Mouse (Mus musculus): ENCODE data around the gene Itgax. TPM values are rescaled to one million over a fixed set of nuclear protein-coding genes. Genes with fewer than 3 reads are reported as not detected.

Itgax gene
- polyA plus RNA-seq, 1 experiment from 2014 or later: not detected

DNA sequence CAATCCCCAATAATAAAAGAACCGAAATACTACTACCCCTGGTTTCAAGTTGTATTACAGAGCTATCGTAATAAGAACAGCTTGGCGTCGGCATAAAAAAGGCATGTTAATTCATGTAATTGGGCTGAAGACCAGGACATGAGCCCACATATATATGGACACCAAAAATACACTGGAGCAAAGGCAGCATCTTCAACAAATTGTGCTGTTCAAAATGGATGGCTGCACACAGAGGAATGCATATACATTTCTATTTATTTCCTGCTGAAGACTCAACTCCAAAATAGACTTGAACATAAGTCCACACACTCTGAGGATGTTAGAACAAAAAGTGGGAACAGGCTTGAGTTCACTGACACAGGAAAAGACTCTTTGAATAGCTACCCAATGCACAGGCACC lies 34.7 kb downstream of the Itgax start:
- Histone ChIP-seq H3K9me3 (no peaks in the 10 kb centered on the region), H3K36me3 (no peaks in the 10 kb centered on the region), H3K4me2 (no peak overlapping the region), H3K4me1 (replicated peaks) (no peaks in the 10 kb centered on the region), H3K9ac (replicated peaks) (no peak overlapping the region), H3K4me3 (replicated peaks) (no peak overlapping the region), H3K27me3 (no peaks in the 10 kb centered on the region), H3K27ac (no peak overlapping the region)
- ATAC-seq (ENCODE audit: insufficient number of reproducible peaks, insufficient read depth, low FRiP score, low TSS enrichment, low read depth): no peak
- 93% methylated on average over 4 of the region's 4 CpGs for WGBS

DNA sequence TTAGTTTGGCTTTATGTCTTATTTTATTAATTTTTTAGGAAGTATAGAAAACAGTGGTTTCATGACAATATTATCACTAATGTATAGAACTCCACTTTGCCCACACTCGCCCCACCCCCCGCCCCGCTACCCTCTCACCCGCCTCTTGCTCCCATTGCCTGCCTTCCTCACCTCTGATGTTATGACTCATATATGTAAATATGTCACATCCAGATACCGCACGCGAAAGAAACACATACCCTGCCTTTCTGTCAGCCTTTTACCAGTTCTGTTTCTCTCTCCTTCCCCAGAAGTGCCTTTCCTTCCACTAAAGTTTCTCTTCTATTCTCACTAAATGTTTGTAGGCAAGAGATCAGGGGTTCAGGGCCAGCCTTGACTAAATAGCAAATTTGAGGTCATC lies 37.0 kb downstream of the Itgax start:
- H3K4me3 ChIP-seq (replicated peaks): no peak overlapping the region
- H3K27me3 ChIP-seq: no peaks in the 10 kb centered on the region
- H3K9me3 ChIP-seq: no peaks in the 10 kb centered on the region
- no peaks in the 10 kb centered on the region for H3K36me3 ChIP-seq
- no peak overlapping the region for H3K4me2 ChIP-seq
- WGBS: 92% methylated on average over 7 of the region's 7 CpGs
- ATAC-seq (ENCODE audit: insufficient number of reproducible peaks, insufficient read depth, low FRiP score, low TSS enrichment, low read depth): no peak
- no peaks in the 10 kb centered on the region for H3K4me1 ChIP-seq (replicated peaks)
- H3K27ac ChIP-seq: no peak overlapping the region
- no peak overlapping the region for H3K9ac ChIP-seq (replicated peaks)

DNA sequence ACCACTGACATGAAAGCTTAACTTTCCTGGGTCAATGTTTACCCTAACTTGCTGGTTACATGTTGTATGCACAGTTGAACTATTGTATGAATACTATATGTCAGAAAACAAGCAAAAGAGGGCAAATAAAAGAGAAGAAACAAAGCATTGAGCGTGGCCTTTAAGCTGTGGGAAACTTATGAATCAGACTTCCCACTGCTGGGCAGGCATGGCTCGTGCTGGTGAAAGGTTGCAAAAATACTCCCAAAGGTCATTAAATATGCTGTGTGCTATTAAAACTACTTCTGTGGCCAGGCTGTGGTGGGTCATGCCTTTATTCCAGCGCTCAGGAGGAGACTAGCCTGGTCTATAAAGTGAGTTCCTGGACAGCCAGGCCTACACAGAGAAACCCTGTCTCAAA lies 40.6 kb downstream of the Itgax start:
- Histone ChIP-seq H3K9ac (replicated peaks) (no peak overlapping the region), H3K4me3 (replicated peaks) (no peak overlapping the region), H3K27me3 (no peaks in the 10 kb centered on the region), H3K4me2 (no peak overlapping the region), H3K36me3 (no peaks in the 10 kb centered on the region), H3K9me3 (no peaks in the 10 kb centered on the region), H3K4me1 (replicated peaks) (no peaks in the 10 kb centered on the region), H3K27ac (no peak overlapping the region)
- ATAC-seq (ENCODE audit: insufficient number of reproducible peaks, insufficient read depth, low FRiP score, low TSS enrichment, low read depth): no peak
- WGBS: 63% methylated on average over 3 of the region's 3 CpGs

DNA sequence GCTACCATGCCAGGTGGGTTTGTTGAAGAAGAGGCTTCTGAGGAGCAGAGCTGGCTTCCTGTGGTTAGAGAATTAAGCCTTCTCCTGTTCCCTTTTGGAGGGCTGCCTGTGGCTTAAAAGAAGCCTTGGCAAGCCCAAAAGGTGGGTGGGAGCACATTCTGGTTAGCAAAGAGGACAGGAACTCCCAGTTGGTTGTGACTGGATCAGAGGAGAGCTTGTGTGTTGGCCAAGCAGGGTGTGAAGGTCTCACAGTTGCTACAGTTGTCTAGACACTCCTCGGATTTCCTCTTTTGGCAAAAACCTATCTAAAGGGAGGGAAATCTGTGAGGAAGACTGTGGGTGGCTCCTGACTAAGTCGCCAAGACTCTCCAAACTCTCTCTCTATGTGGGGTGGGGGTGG lies 49.0 kb downstream of the Itgax start:
- WGBS: 75% methylated on average over 2 of the region's 2 CpGs
- no peak for ATAC-seq (ENCODE audit: insufficient number of reproducible peaks, insufficient read depth, low FRiP score, low TSS enrichment, low read depth)
- H3K4me3 ChIP-seq (replicated peaks): no peak overlapping the region
- H3K4me2 ChIP-seq: no peak overlapping the region
- H3K36me3 ChIP-seq: no peaks in the 10 kb centered on the region
- no peak overlapping the region for H3K9ac ChIP-seq (replicated peaks)
- no peaks in the 10 kb centered on the region for H3K9me3 ChIP-seq
- no peaks in the 10 kb centered on the region for H3K4me1 ChIP-seq (replicated peaks)
- no peak overlapping the region for H3K27ac ChIP-seq
- no peaks in the 10 kb centered on the region for H3K27me3 ChIP-seq

DNA sequence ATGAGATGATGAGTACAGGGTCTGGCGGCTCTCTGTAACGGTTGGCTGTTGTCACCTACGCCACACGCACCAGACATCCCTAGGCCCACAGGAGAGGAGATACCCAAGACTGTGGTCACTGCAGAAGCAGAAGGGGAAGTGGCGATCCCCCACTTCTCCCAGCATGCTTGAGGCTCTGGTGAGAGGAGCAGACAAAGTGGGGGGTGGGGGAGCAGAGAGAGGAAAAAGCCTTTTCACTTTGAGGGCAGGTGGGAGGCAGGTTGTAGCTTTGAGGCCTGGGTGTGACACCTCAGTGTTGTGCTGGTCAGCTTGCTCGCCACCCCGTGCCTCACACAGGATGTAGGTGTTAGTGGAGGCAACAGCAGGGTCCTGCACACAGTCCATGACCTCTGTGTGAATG lies 50.8 kb downstream of the Itgax start:
- H3K27ac ChIP-seq: no peak overlapping the region
- no peaks in the 10 kb centered on the region for H3K9me3 ChIP-seq
- no peaks in the 10 kb centered on the region for H3K4me1 ChIP-seq (replicated peaks)
- H3K4me3 ChIP-seq (replicated peaks): no peak overlapping the region
- ATAC-seq (ENCODE audit: insufficient number of reproducible peaks, insufficient read depth, low FRiP score, low TSS enrichment, low read depth): no peak
- H3K4me2 ChIP-seq: no peak overlapping the region
- H3K9ac ChIP-seq (replicated peaks): no peak overlapping the region
- no peaks in the 10 kb centered on the region for H3K36me3 ChIP-seq
- no peaks in the 10 kb centered on the region for H3K27me3 ChIP-seq
- WGBS: 68% methylated on average over 7 of the region's 7 CpGs

DNA sequence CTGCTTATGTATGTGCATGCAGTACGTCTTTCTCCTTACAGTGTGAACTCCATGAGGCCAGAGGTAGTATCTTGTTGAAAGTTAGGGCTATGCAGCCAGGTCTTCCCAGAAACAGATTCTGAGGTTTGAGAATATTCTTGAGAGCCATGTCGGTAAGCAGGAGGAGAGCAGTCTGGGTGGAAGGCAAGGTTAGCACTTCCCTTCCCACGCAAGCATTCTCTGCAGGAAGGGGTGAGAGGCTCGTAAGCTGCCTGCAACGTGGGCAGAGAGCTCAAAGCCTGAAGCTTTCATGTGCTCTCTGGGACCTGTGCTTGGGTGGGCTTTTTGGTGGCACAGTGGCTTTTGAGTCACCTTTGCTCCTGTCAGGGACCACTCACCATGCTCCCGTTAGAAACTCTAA lies 51.2 kb downstream of the Itgax start:
- H3K9me3 ChIP-seq: no peaks in the 10 kb centered on the region
- no peak for ATAC-seq (ENCODE audit: insufficient number of reproducible peaks, insufficient read depth, low FRiP score, low TSS enrichment, low read depth)
- WGBS: 57% methylated on average over 6 of the region's 6 CpGs

DNA sequence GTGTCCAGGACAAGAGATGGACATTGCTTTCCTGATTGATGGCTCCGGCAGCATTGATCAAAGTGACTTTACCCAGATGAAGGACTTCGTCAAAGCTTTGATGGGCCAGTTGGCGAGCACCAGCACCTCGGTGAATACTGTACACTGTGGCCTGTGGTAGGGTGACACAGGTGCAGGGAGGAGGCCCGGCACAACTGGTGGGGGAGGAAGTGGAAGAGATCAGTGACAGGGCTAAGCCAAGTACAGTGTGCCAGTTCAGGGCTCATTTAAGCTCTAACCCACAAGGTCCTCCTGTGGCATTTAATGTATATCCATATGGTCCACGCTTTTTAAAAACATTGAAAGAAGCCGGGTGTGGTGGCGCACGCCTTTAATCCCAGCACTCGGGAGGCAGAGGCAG lies 52.3 kb downstream of the Itgax start:
- H3K4me1 ChIP-seq (replicated peaks): no peaks in the 10 kb centered on the region
- no peak overlapping the region for H3K4me2 ChIP-seq
- H3K9me3 ChIP-seq: no peaks in the 10 kb centered on the region
- no peak overlapping the region for H3K4me3 ChIP-seq (replicated peaks)
- no peak overlapping the region for H3K9ac ChIP-seq (replicated peaks)
- no peaks in the 10 kb centered on the region for H3K27me3 ChIP-seq
- H3K36me3 ChIP-seq: no peaks in the 10 kb centered on the region
- no peak for ATAC-seq (ENCODE audit: insufficient number of reproducible peaks, insufficient read depth, low FRiP score, low TSS enrichment, low read depth)
- WGBS: 89% methylated on average over 10 of the region's 10 CpGs
- no peak overlapping the region for H3K27ac ChIP-seq

More for the DNA sequence above, 51.2 kb downstream of the Itgax start:
- no peak overlapping the region for H3K9ac ChIP-seq (replicated peaks)
- H3K4me1 ChIP-seq (replicated peaks): no peaks in the 10 kb centered on the region
- no peak overlapping the region for H3K4me2 ChIP-seq
- H3K27ac ChIP-seq: no peak overlapping the region
- no peaks in the 10 kb centered on the region for H3K36me3 ChIP-seq
- no peaks in the 10 kb centered on the region for H3K27me3 ChIP-seq
- H3K4me3 ChIP-seq (replicated peaks): no peak overlapping the region

Other genes starting within 250 kb of the Itgax start
- 1.4 and 1.6 TPM in 2 replicates for gene Prss53, start 238.6 kb upstream of the Itgax start, polyA plus RNA-seq (2016; fragmentation: Nextera tagmentation; extraction: Ambion mirVana)
- not detected in 2 replicates for gene Gm21974, start 234.1 kb upstream of the Itgax start, polyA plus RNA-seq (2016; fragmentation: Nextera tagmentation; extraction: Ambion mirVana)
- gene Vkorc1, start 233.9 kb upstream of the Itgax start, polyA plus RNA-seq (2016; fragmentation: Nextera tagmentation; extraction: Ambion mirVana): 81.7 and 84.7 TPM in 2 replicates
- 83.0 and 90.1 TPM in 2 replicates for gene Bckdk, start 225.5 kb upstream of the Itgax start, polyA plus RNA-seq (2016; fragmentation: Nextera tagmentation; extraction: Ambion mirVana)
- 50.9 and 51.3 TPM in 2 replicates for gene Kat8, start 217.0 kb upstream of the Itgax start, polyA plus RNA-seq (2016; fragmentation: Nextera tagmentation; extraction: Ambion mirVana)
- gene Prss8, start 199.4 kb upstream of the Itgax start, polyA plus RNA-seq (2016; fragmentation: Nextera tagmentation; extraction: Ambion mirVana): 5.0 TPM in 2 replicates
- gene Prss36, start 182.8 kb upstream of the Itgax start, polyA plus RNA-seq (2016; fragmentation: Nextera tagmentation; extraction: Ambion mirVana): 9.6 and 10.7 TPM in 2 replicates
- 597 and 605 TPM in 2 replicates for gene Fus, start 162.1 kb upstream of the Itgax start, polyA plus RNA-seq (2016; fragmentation: Nextera tagmentation; extraction: Ambion mirVana)
- gene Pycard, start 135.7 kb upstream of the Itgax start, polyA plus RNA-seq (2016; fragmentation: Nextera tagmentation; extraction: Ambion mirVana): 9.2 and 10.5 TPM in 2 replicates
- 0.23 and 0.61 TPM in 2 replicates for gene Trim72, start 125.6 kb upstream of the Itgax start, polyA plus RNA-seq (2016; fragmentation: Nextera tagmentation; extraction: Ambion mirVana)
- gene Itgam, start 66.9 kb upstream of the Itgax start, polyA plus RNA-seq (2016; fragmentation: Nextera tagmentation; extraction: Ambion mirVana): 0.64 and 0.89 TPM in 2 replicates
- gene Gm49368, start 66.9 kb upstream of the Itgax start, polyA plus RNA-seq (2016; fragmentation: Nextera tagmentation; extraction: Ambion mirVana): not detected in 2 replicates
- gene Itgad, start 24.8 kb downstream of the Itgax start, polyA plus RNA-seq (2016; fragmentation: Nextera tagmentation; extraction: Ambion mirVana): not detected in 2 replicates
- gene Cox6a2, start 76.8 kb downstream of the Itgax start, polyA plus RNA-seq (2016; fragmentation: Nextera tagmentation; extraction: Ambion mirVana): 6.8 and 10.4 TPM in 2 replicates
- 16.2 and 17.9 TPM in 2 replicates for gene Armc5, start 107.8 kb downstream of the Itgax start, polyA plus RNA-seq (2016; fragmentation: Nextera tagmentation; extraction: Ambion mirVana)
- gene 9130023H24Rik, start 108.5 kb downstream of the Itgax start, polyA plus RNA-seq (2016; fragmentation: Nextera tagmentation; extraction: Ambion mirVana): 9.9 and 10.1 TPM in 2 replicates
- 22.3 and 27.7 TPM in 2 replicates for gene Tgfb1i1, start 117.3 kb downstream of the Itgax start, polyA plus RNA-seq (2016; fragmentation: Nextera tagmentation; extraction: Ambion mirVana)
- gene Slc5a2, start 136.1 kb downstream of the Itgax start, polyA plus RNA-seq (2016; fragmentation: Nextera tagmentation; extraction: Ambion mirVana): not detected in 2 replicates
- 22.5 and 28.0 TPM in 2 replicates for gene BC017158, start 168.6 kb downstream of the Itgax start, polyA plus RNA-seq (2016; fragmentation: Nextera tagmentation; extraction: Ambion mirVana)